Mouse (Mus musculus): ENCODE data around the gene Gm6367.
"Not testable (repeated sequence)": the region's sequence is repeated elsewhere in the genome, so short reads cannot be mapped to it uniquely, and the experiment has no call there.

Gm6367 gene

GRCm38 (mm10) chr5:94988326-94988725, at the start of gene Gm6367:
Gene Gm6367 (plus strand): TSS chr5:94988626.
- DNase-seq (ENCODE audit: low read depth, low spot score): not testable (repeated sequence)

Data from retina, adult 2 months (tissue).